Mouse (Mus musculus) embryonic facial prominence, embryonic 15.5 days (tissue): ENCODE results near the gene Abca14. TPM values are rescaled to one million over a fixed set of nuclear protein-coding genes. Genes with fewer than 3 reads are reported as not detected.
"Not testable (repeated sequence)": the region's sequence is repeated elsewhere in the genome, so short reads cannot be mapped to it uniquely, and the experiment has no call there.

ENCODE experiments used
- ATAC-seq: fragments of 200-750 bp; cut with Nextera tagmentation; 2 replicates; pipeline ENCODE4 v1.8.0; 2017; ENCODE audit warnings: low read depth, moderate TSS enrichment; ENCODE audit not compliant: insufficient number of reproducible peaks, low FRiP score, low TSS enrichment
- H3K27ac ChIP-seq: fragments of 300-500 bp; sonication (generic); replicated peaks from 2 replicates; pipeline ENCODE4 v1.5.1; 2015; ENCODE audit warnings: mild to moderate bottlenecking, inconsistent platforms
- H3K27me3 ChIP-seq: fragments of 300-500 bp; sonication (generic); 2 replicates; pipeline ENCODE4 v1.6.1; 2015; ENCODE audit warnings: inconsistent platforms
- H3K36me3 ChIP-seq: fragments of 300-500 bp; sonication (generic); 2 replicates; pipeline ENCODE4 v1.6.1; 2015; ENCODE audit warnings: mild to moderate bottlenecking, inconsistent platforms
- H3K4me1 ChIP-seq: fragments of 300-500 bp; sonication (generic); 2 replicates; pipeline ENCODE4 v1.6.1; 2015; ENCODE audit warnings: inconsistent platforms
- H3K4me2 ChIP-seq: fragments of 300-500 bp; sonication (generic); replicated peaks from 2 replicates; pipeline ENCODE4 v1.6.1; 2015; ENCODE audit warnings: mild to moderate bottlenecking, inconsistent platforms
- H3K4me3 ChIP-seq: fragments of 300-500 bp; sonication (generic); replicated peaks from 2 replicates; pipeline ENCODE4 v1.5.1; 2015; ENCODE audit warnings: mild to moderate bottlenecking, inconsistent platforms
- H3K9ac ChIP-seq: fragments of 300-500 bp; sonication (generic); 2 replicates; pipeline ENCODE4 v1.6.1; 2015; ENCODE audit warnings: inconsistent platforms
- H3K9me3 ChIP-seq: fragments of 300-500 bp; sonication (generic); replicated peaks from 2 replicates; pipeline ENCODE4 v1.6.1; 2016; ENCODE audit warnings: inconsistent platforms
- WGBS: fragments of 180-500 bp; shearing (Covaris S2); methylation state at CpG from one replicate; pipeline ENCODE4 v1.1.7; 2015; 5-methylcytosine and 5-hydroxymethylcytosine counted together
- polyA plus RNA-seq: library from polyadenylated mRNA; unstranded; fragments of >200 nt; fragmentation: Nextera tagmentation; extraction: Ambion mirVana; gene quantifications from 2 replicates; pipeline ENCODE4 v1.2.1, GENCODE M21; 2015

Gene Abca14
- polyA plus RNA-seq, 1 experiment from 2014 or later: not detected

DNA sequence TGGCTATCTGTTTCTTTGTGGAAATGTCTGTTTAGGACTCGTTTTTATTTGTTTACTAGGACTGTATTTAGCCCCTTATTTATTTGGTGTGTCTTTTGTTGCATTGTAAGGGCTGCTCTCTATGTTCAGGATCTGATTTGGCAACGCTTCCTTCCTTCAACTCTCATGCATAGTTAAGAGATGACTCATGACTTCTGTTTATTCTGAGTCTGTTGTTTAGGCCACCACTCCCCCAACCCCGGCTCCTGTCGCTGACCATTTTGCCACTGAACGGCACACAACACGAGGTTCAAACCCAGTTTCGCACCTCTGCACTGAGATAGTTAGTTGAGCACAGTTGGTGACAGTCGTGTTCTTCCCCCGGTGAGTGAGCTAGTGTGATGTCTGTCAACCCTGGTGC, 2.2 kb downstream of the Abca14 start:
- Histone ChIP-seq H3K4me3 (no peak overlapping the region), H3K9me3 (no peaks in the 10 kb centered on the region), H3K36me3 (no peaks in the 10 kb centered on the region), H3K4me2 (no peak overlapping the region), H3K4me1 (peaks cover 9% of the 10 kb centered on the region; the same call in 1 of the 2 replicates), H3K27ac (no peak overlapping the region), H3K27me3 (peaks cover 10% of the 10 kb centered on the region), H3K9ac (no peak overlapping the region)
- no peak for ATAC-seq
- 62% methylated on average over 9 of the region's 9 CpGs for WGBS

DNA sequence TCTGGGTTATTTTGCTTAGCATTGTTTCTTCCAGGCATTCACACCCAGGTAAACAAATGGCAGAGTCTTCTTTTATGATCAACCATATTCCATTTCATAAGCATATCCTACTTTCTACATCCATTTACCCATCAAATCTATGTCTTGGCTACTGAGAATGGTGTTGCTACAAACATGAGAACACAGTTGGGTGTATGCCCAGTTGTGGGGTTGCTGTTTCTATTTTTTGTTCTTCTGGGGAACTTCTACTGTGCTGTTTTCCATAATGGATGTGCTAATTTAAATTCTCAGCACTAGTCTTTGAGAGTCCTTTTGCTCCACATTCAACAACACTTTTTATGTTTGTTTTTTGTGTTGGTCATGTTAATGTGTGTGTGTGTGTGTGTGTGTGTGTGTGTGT, 24.8 kb downstream of the Abca14 start:
- Histone ChIP-seq H3K27ac (no peak overlapping the region), H3K36me3 (no peaks in the 10 kb centered on the region)

DNA sequence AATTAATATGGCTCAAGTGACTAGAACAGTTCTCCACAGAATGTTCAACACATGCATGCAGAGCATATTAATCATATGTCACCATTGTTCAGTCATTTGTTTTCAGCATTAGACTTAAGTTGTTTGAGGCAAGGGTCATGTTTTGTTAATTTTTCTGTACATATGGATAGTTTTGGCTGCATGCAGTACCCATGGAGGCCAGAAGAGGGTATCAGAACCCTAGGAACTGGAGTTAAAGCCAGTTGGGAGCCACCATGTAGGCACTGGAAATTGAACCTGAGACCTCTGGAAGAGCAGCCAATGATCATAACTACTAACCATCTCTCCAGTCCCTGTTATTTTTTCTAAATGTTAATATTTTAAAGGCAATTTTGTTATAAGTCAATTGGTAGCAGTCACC, 37.3 kb downstream of the Abca14 start:
- Histone ChIP-seq H3K9me3 (no peaks in the 10 kb centered on the region), H3K4me2 (no peak overlapping the region)
- ATAC-seq: no peak

More for the DNA sequence above, 24.8 kb downstream of the Abca14 start:
- ATAC-seq: no peak
- Histone ChIP-seq H3K9ac (no peak overlapping the region), H3K9me3 (no peaks in the 10 kb centered on the region), H3K27me3 (no peaks in the 10 kb centered on the region), H3K4me3 (no peak overlapping the region), H3K4me1 (no peaks in the 10 kb centered on the region), H3K4me2 (no peak overlapping the region)

DNA sequence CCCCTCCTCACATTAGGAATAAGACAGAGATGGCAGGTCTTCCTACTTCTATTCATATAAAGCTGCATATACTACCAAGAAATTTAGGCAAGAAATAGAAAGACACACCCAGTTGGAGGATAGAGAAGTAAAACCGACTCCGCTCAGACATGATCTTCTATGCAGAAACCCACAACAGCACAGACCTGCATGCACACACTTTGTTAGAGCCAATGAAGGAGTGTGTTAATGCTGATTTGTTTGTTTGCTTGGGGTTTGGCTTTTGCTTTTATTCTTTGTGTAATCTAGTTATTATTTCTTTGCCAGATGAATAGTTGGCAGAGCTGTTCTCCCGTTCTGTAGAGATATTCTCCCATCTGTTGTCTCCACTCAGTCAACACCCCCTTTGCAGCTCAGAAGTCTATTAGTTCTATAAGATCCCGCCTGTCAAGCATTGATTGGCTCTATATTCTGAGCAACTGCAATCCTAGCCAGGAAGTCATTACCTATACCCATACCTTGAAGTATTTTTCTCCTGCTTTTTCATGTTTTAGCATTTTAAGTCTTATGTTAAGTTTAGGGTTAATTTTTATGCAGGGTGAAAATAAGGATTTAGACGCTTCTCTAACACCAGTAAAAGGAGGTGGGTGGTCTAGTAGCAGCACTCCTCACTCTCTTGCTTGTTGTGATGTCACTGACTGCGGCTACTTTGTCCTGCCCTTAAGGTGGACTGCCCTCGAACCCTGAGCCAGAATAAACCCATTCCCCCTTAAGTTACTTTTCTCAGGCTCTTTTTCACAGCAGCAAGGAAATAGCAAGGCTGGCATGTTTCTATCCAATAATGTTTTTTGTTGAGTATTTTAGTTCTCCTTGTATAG, 67.6 kb downstream of the Abca14 start:
- Histone ChIP-seq H3K27me3 (no peaks in the 10 kb centered on the region), H3K36me3 (no peaks in the 10 kb centered on the region), H3K9me3 (no peaks in the 10 kb centered on the region), H3K4me1 (no peaks in the 10 kb centered on the region), H3K27ac (no peak overlapping the region), H3K9ac (no peak overlapping the region), H3K4me2 (no peak overlapping the region), H3K4me3 (no peak overlapping the region)
- no peak for ATAC-seq
- WGBS: 73% methylated on average over 7 of the region's 7 CpGs

More for the DNA sequence above, 37.3 kb downstream of the Abca14 start:
- no peak overlapping the region for H3K4me3 ChIP-seq
- no peaks in the 10 kb centered on the region for H3K27me3 ChIP-seq
- H3K36me3 ChIP-seq: no peaks in the 10 kb centered on the region
- no peaks in the 10 kb centered on the region for H3K4me1 ChIP-seq
- no peak overlapping the region for H3K9ac ChIP-seq
- no peak overlapping the region for H3K27ac ChIP-seq

DNA sequence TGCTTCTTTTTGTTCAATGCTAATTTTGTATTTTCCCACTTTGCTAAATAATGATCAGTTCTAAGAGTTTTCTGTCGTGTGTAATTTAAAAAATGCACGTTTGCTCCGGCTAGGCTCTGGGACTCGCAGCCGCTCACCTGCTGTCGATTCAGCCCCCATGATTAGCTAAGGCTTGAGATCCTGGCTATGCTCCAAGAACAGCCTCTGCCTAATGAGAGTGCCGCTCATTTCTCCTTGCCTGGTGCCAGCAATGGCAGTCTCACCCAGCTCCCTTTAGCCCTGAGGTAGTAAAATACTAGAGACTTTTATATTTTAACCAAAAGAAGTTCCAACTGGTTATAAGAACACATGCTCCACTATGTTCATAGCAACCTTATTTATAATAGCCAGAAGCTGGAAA, 68.3 kb downstream of the Abca14 start:
- Histone ChIP-seq H3K9me3 (no peaks in the 10 kb centered on the region), H3K27ac (no peak overlapping the region), H3K9ac (no peak overlapping the region), H3K4me1 (no peaks in the 10 kb centered on the region), H3K27me3 (no peaks in the 10 kb centered on the region), H3K36me3 (no peaks in the 10 kb centered on the region), H3K4me2 (no peak overlapping the region), H3K4me3 (no peak overlapping the region)
- WGBS: 57% methylated on average over 7 of the region's 7 CpGs
- ATAC-seq: no peak

DNA sequence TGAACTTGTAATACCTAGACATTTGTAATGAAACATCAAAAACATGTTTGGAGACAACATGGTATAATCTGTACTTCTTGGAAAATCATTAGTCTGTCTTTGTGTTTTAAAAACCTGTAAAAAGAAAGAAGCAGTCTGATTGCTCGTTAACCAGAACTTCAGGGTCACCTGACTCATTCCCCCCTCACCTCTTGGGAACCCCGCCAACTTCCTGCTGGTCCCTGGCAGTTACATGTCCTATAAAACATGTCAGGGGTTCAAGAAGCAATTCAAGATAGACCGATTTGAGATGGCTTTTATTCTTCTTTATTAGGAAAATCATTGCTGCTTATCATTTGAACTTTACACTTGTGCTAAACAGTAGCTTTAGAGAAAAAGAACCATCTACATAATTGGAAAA, 81.5 kb downstream of the Abca14 start:
- no peak for ATAC-seq
- Histone ChIP-seq H3K4me2 (no peak overlapping the region), H3K4me1 (no peaks in the 10 kb centered on the region), H3K4me3 (no peak overlapping the region), H3K9ac (no peak overlapping the region), H3K9me3 (no peaks in the 10 kb centered on the region), H3K27ac (no peak overlapping the region), H3K27me3 (no peaks in the 10 kb centered on the region), H3K36me3 (no peaks in the 10 kb centered on the region)
- WGBS: 68% methylated on average over 3 of the region's 3 CpGs

DNA sequence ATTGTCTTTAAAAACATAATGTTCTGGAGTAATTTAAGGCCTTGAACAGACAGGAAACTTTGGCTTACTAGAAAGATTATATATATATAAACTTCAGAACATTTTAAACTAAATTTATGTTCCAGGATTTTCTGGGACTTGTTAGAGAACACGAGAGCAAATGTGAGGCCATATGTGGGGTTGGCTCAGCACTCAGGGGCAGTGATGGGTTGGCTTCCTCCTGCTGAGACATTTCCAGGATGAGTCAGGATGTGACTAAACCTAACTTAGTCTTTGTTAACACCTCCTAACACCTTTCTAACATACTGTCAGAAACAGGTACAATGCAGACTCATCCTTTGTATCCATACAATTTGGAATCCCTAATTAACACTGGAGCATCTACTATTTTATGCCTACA, 112.3 kb downstream of the Abca14 start:
- H3K4me1 ChIP-seq: no peaks in the 10 kb centered on the region
- no peak for ATAC-seq
- no peak overlapping the region for H3K27ac ChIP-seq
- H3K9me3 ChIP-seq: no peaks in the 10 kb centered on the region
- H3K36me3 ChIP-seq: no peaks in the 10 kb centered on the region
- no peak overlapping the region for H3K4me3 ChIP-seq
- no peaks in the 10 kb centered on the region for H3K27me3 ChIP-seq
- no peak overlapping the region for H3K9ac ChIP-seq
- H3K4me2 ChIP-seq: no peak overlapping the region
- WGBS: 66% methylated on average over 1 of the region's 1 CpGs

DNA sequence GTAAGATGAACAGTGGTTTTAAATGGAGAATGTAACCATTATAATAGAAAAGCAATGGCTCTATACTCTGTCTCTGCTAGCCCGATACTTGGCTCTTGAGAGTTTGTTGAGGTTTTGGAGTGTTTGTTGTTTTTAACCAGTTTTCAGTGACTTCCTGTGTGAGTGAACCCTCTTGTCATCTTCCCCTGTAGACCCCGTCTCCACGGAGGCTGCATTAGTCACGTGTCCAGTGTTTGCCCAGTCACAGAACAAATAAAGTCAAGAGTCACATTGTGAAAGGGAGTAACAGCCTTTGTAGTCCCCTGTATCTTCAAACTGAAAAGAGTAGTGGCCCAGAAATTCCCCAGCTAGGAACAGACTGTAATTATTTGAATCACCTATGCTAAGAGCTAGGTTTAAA, 119.2 kb downstream of the Abca14 start:
- Histone ChIP-seq H3K27me3 (no peaks in the 10 kb centered on the region), H3K36me3 (no peaks in the 10 kb centered on the region), H3K4me2 (no peak overlapping the region), H3K9me3 (no peaks in the 10 kb centered on the region), H3K9ac (no peak overlapping the region), H3K27ac (no peak overlapping the region), H3K4me1 (peaks cover 4% of the 10 kb centered on the region; the same call in 1 of the 2 replicates), H3K4me3 (no peak overlapping the region)
- WGBS: 50% methylated on average over 4 of the region's 4 CpGs
- ATAC-seq: no peak

DNA sequence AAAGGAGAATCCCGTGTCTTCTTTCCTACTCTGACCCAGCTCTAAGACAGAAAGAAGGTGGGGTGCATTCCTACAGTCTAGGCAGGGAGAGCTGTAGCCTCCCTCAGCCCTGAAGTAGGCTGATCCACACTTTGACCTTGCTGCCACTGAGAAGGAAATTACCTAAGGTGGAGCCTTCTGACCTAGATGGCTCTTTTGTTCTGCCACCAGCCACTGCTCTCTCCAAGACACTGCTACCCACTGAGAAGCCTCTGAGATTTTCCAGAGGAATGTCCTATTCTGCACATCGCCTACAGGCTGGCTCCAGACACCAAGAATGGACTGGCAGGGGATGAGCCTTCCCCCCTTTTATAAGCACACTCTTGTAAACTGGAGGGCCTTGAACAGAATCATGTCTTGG, 122.2 kb downstream of the Abca14 start:
- H3K4me1 ChIP-seq: not testable (repeated sequence)
- WGBS: 74% methylated on average over 2 of the region's 2 CpGs

DNA sequence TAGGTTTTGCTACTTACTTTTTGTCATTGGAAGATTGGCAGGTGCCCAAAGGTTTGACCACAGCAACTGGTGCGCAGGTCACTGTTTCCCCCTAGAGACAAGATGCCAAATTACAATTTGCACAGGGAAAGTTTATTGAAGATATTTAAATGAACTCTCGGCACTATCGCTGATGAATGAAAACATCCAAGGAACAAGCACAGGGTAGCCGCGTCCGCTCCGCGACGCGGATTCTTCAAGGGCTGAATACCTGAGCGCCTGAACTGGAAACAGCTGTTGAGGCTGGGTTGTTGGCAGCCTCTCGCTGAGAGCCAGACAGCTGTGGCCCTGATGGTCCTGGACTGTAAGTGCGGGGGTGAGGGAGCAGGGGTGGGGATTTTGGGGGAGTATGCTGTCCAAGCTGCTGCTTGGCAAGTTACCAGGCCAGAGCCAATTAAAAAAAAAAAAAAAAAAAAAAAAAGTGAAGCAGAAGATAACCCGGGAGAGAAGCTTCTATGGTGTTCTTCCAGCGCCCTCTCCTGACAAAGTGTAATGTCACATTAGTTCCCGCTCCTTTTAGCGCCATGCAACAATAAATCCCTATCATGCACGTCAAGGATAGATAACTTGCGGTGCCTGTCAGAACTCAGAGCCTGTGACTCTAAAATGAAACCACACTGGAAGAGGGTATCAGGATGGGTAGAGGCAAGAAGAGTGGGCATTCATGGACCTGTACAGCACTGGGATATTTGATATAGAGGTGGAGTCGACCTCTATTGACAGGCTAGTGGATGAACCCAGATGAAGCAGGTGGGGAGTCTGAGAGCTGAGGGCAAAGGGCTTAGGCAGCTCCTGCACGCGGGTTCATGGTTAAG, 123.7 kb downstream of the Abca14 start:
- H3K9me3 ChIP-seq: no peaks in the 10 kb centered on the region
- peak overlapping the region; percentile 7; the same call in 1 of the 2 replicates for H3K4me3 ChIP-seq
- H3K27me3 ChIP-seq: no peaks in the 10 kb centered on the region
- ATAC-seq: peak; percentile 39; the same call in 1 of the 2 replicates
- H3K9ac ChIP-seq: no peak overlapping the region
- no peaks in the 10 kb centered on the region for H3K36me3 ChIP-seq
- H3K27ac ChIP-seq: no peak overlapping the region
- peak overlapping the region; percentile 37 for H3K4me2 ChIP-seq
- peaks cover 4% of the 10 kb centered on the region; the same call in 1 of the 2 replicates for H3K4me1 ChIP-seq
- WGBS: 16% methylated on average over 22 of the region's 22 CpGs

More for the DNA sequence above, 122.2 kb downstream of the Abca14 start:
- H3K9me3 ChIP-seq, H3K4me3 ChIP-seq, H3K9ac ChIP-seq, H3K4me2 ChIP-seq, ATAC-seq, H3K36me3 ChIP-seq, H3K27me3 ChIP-seq, H3K27ac ChIP-seq: not testable (repeated sequence)

DNA sequence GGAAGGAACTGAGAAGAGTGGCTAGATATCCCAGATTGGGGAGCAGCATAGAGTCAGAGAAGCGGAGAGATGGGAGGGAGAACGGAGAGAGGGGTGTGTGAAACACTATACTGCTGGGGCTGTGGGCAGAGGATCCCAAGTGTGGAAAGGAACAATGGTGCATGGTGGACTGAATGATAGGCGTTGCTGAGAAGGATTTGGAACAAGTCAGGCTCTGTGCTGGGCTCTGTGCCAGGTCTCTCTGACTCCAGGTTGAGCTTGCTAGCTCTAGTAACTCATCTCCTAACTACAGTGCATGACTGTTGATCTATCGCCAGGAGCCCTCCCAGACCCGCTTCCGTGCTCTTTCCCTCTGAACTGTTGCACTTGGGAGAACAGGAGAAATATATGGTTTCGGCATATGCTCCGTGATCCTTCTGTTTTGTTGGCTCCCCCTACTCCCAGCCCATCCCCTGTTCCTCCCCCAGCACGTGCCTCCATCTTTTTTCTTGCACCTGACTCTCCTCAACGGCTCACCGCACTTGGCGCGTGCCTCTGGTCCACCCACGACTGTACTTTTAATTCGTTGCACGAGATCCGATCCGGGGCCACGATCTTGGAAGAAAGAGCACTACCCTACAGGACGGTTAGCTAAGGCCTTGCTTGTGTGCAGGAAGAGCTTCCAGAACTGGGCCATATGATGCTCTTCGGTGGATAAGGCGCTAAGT, 124.5 kb downstream of the Abca14 start, which contains the start of gene Abca15:
Abca15 (plus strand) TSS at position 584 of the 707 bp plus-strand sequence.
- Histone ChIP-seq H3K27me3 (no peaks in the 10 kb centered on the region), H3K9me3 (no peaks in the 10 kb centered on the region), H3K4me1 (peaks cover 4% of the 10 kb centered on the region; the same call in 1 of the 2 replicates), H3K36me3 (no peaks in the 10 kb centered on the region), H3K4me2 (peak within 1 kb of the TSS; percentile 37), H3K4me3 (0 out of 2 replicates have a peak within 1 kb of the TSS, but pooled peaks have one; percentile 7), H3K9ac (no peak within 1 kb of the TSS), H3K27ac (no peak within 1 kb of the TSS)
- ATAC-seq: no peak; the same call in 1 of the 2 replicates
- WGBS: 79% methylated on average over 22 of the region's 22 CpGs
